Mouse (Mus musculus): ENCODE data around the gene Cdh20. TPM values are rescaled to one million over a fixed set of nuclear protein-coding genes. Genes with fewer than 3 reads are reported as not detected.

Cdh20 gene
- polyA plus RNA-seq, 1 experiment from 2014 or later: 0.25 TPM

- Histone ChIP-seq H3K9ac (ENCODE audit: low read length) (no peak overlapping the region), H3K36me3 (ENCODE audit: control insufficient read depth, insufficient read depth, low read length) (no peaks in the 10 kb centered on the region), H3K27me3 (ENCODE audit: control insufficient read depth, insufficient read depth, low read depth, low read length) (no peaks in the 10 kb centered on the region), H3K4me2 (ENCODE audit: low read depth, low read length) (no peak overlapping the region), H3K9me3 (ENCODE audit: control insufficient read depth, low read length) (no peaks in the 10 kb centered on the region), H3K4me1 (replicated peaks; ENCODE audit: control insufficient read depth, insufficient read depth, low read length) (no peaks in the 10 kb centered on the region), H3K4me3 (ENCODE audit: low read length) (no peak overlapping the region), H3K27ac (ENCODE audit: low read length) (no peak overlapping the region)
- 88% methylated on average over 16 of the region's 16 CpGs for WGBS
- ATAC-seq (ENCODE audit: low read depth): no peak
Observed at GRCm38 (mm10) chr1:104987526-104987925, 219.2 kb downstream of the Cdh20 start.

GRCm38 (mm10) chr1:104992441-104992840 is 224.1 kb downstream of the Cdh20 start:
- no peaks in the 10 kb centered on the region for H3K36me3 ChIP-seq (ENCODE audit: control insufficient read depth, insufficient read depth, low read length)
- no peak for ATAC-seq (ENCODE audit: low read depth)
- peaks cover 5% of the 10 kb centered on the region; the same call in 1 of the 2 replicates for H3K4me1 ChIP-seq (replicated peaks; ENCODE audit: control insufficient read depth, insufficient read depth, low read length)
- no peak overlapping the region for H3K27ac ChIP-seq (ENCODE audit: low read length)
- H3K9ac ChIP-seq (ENCODE audit: low read length): no peak overlapping the region
- H3K4me3 ChIP-seq (ENCODE audit: low read length): no peak overlapping the region
- no peaks in the 10 kb centered on the region; the same call in 1 of the 2 replicates for H3K27me3 ChIP-seq (ENCODE audit: control insufficient read depth, insufficient read depth, low read depth, low read length)
- no peak overlapping the region for H3K4me2 ChIP-seq (ENCODE audit: low read depth, low read length)
- no peaks in the 10 kb centered on the region for H3K9me3 ChIP-seq (ENCODE audit: control insufficient read depth, low read length)

- peak overlapping the region; percentile 53 for H3K4me3 ChIP-seq (ENCODE audit: low read length)
- H3K9me3 ChIP-seq (ENCODE audit: control insufficient read depth, low read length): no peaks in the 10 kb centered on the region
- no peaks in the 10 kb centered on the region for H3K36me3 ChIP-seq (ENCODE audit: control insufficient read depth, insufficient read depth, low read length)
- ATAC-seq (ENCODE audit: low read depth): peak; percentile 91
- H3K4me1 ChIP-seq (replicated peaks; ENCODE audit: control insufficient read depth, insufficient read depth, low read length): peaks cover 5% of the 10 kb centered on the region; the same call in 1 of the 2 replicates
- peak overlapping the region; percentile 66 for H3K9ac ChIP-seq (ENCODE audit: low read length)
- H3K27me3 ChIP-seq (ENCODE audit: control insufficient read depth, insufficient read depth, low read depth, low read length): no peaks in the 10 kb centered on the region; the same call in 1 of the 2 replicates
- WGBS: 11% methylated on average over 51 of the region's 51 CpGs
- peak overlapping the region; percentile 90 for H3K4me2 ChIP-seq (ENCODE audit: low read depth, low read length)
- H3K27ac ChIP-seq (ENCODE audit: low read length): no peak overlapping the region
Observed at GRCm38 (mm10) chr1:104993905-104994611, 225.7 kb downstream of the Cdh20 start.

- Histone ChIP-seq H3K4me1 (replicated peaks; ENCODE audit: control insufficient read depth, insufficient read depth, low read length) (peaks cover 5% of the 10 kb centered on the region; the same call in 1 of the 2 replicates), H3K9me3 (ENCODE audit: control insufficient read depth, low read length) (no peaks in the 10 kb centered on the region), H3K27me3 (ENCODE audit: control insufficient read depth, insufficient read depth, low read depth, low read length) (no peaks in the 10 kb centered on the region; the same call in 1 of the 2 replicates), H3K36me3 (ENCODE audit: control insufficient read depth, insufficient read depth, low read length) (no peaks in the 10 kb centered on the region), H3K4me3 (ENCODE audit: low read length) (no peak overlapping the region), H3K4me2 (ENCODE audit: low read depth, low read length) (peak overlapping the region; percentile 90; the same call in 1 of the 2 replicates), H3K9ac (ENCODE audit: low read length) (no peak overlapping the region), H3K27ac (ENCODE audit: low read length) (no peak overlapping the region)
- ATAC-seq (ENCODE audit: low read depth): no peak
- 67% methylated on average over 3 of the region's 3 CpGs for WGBS
Observed at GRCm38 (mm10) chr1:104994612-104994986, 226.3 kb downstream of the Cdh20 start.

DNA sequence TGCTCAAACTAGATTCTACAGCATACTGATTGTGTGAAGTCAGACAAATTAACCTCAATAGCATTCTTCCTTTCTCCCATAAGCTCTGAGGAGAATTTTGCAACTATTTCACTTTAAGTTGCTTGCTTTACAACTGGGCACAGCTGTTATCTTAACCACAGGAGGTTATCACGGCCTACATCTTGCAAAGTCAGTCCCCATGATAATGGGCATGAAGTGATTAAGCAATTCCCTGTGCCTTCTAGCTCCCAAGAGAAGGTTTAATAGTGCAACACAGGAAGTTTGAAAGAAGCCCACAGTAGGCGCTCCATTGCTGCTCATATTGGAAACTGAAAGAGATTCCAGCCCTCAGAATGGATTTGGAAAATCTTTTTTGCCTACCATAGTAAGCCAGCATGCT is 229.5 kb downstream of the Cdh20 start:
- H3K36me3 ChIP-seq (ENCODE audit: control insufficient read depth, insufficient read depth, low read length): no peaks in the 10 kb centered on the region
- ATAC-seq (ENCODE audit: low read depth): no peak
- no peak overlapping the region for H3K9ac ChIP-seq (ENCODE audit: low read length)
- no peak overlapping the region for H3K4me3 ChIP-seq (ENCODE audit: low read length)
- no peak overlapping the region for H3K27ac ChIP-seq (ENCODE audit: low read length)
- no peak overlapping the region for H3K4me2 ChIP-seq (ENCODE audit: low read depth, low read length)
- no peaks in the 10 kb centered on the region for H3K9me3 ChIP-seq (ENCODE audit: control insufficient read depth, low read length)
- 63% methylated on average over 2 of the region's 2 CpGs for WGBS
- peaks cover 5% of the 10 kb centered on the region; the same call in 1 of the 2 replicates for H3K4me1 ChIP-seq (replicated peaks; ENCODE audit: control insufficient read depth, insufficient read depth, low read length)
- H3K27me3 ChIP-seq (ENCODE audit: control insufficient read depth, insufficient read depth, low read depth, low read length): no peaks in the 10 kb centered on the region; the same call in 1 of the 2 replicates

DNA sequence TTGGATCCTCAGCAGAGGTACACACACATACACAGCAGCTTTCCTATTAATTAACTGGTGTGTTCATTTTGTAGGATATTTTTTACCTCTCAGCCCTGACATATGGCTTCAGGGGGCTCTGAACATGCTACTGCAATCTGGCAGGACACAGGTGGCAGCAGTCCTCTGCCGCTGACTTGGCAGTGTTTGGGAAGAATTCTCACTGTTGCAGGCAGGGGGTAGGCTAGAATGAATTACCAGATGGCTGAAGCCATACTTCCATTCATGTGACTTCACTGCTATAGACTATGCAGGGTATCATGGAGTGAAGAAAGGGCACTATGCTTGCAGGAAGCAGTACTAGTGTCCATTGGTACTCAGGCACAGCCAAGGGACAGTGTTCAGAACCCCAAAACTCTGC is 233.8 kb downstream of the Cdh20 start:
- no peaks in the 10 kb centered on the region for H3K27me3 ChIP-seq (ENCODE audit: control insufficient read depth, insufficient read depth, low read depth, low read length)
- WGBS: 64% methylated on average over 1 of the region's 1 CpGs
- H3K4me3 ChIP-seq (ENCODE audit: low read length): no peak overlapping the region
- H3K4me1 ChIP-seq (replicated peaks; ENCODE audit: control insufficient read depth, insufficient read depth, low read length): no peaks in the 10 kb centered on the region
- H3K9me3 ChIP-seq (ENCODE audit: control insufficient read depth, low read length): no peaks in the 10 kb centered on the region
- no peak overlapping the region for H3K9ac ChIP-seq (ENCODE audit: low read length)
- no peak for ATAC-seq (ENCODE audit: low read depth)
- H3K4me2 ChIP-seq (ENCODE audit: low read depth, low read length): no peak overlapping the region
- H3K27ac ChIP-seq (ENCODE audit: low read length): no peak overlapping the region
- H3K36me3 ChIP-seq (ENCODE audit: control insufficient read depth, insufficient read depth, low read length): no peaks in the 10 kb centered on the region

GRCm38 (mm10) chr1:105003786-105004185 is 235.5 kb downstream of the Cdh20 start:
- no peak for ATAC-seq (ENCODE audit: low read depth)
- no peak overlapping the region for H3K4me2 ChIP-seq (ENCODE audit: low read depth, low read length)
- 75% methylated on average over 1 of the region's 1 CpGs for WGBS

GRCm38 (mm10) chr1:105012616-105013015 is 244.3 kb downstream of the Cdh20 start:
- ATAC-seq (ENCODE audit: low read depth): no peak
- WGBS: 27% methylated on average over 2 of the region's 2 CpGs
- no peaks in the 10 kb centered on the region for H3K36me3 ChIP-seq (ENCODE audit: control insufficient read depth, insufficient read depth, low read length)

More at GRCm38 (mm10) chr1:105003786-105004185, 235.5 kb downstream of the Cdh20 start:
- Histone ChIP-seq H3K9ac (ENCODE audit: low read length) (no peak overlapping the region), H3K4me3 (ENCODE audit: low read length) (no peak overlapping the region), H3K27ac (ENCODE audit: low read length) (no peak overlapping the region), H3K36me3 (ENCODE audit: control insufficient read depth, insufficient read depth, low read length) (no peaks in the 10 kb centered on the region), H3K27me3 (ENCODE audit: control insufficient read depth, insufficient read depth, low read depth, low read length) (no peaks in the 10 kb centered on the region), H3K4me1 (replicated peaks; ENCODE audit: control insufficient read depth, insufficient read depth, low read length) (no peaks in the 10 kb centered on the region), H3K9me3 (ENCODE audit: control insufficient read depth, low read length) (no peaks in the 10 kb centered on the region)

DNA sequence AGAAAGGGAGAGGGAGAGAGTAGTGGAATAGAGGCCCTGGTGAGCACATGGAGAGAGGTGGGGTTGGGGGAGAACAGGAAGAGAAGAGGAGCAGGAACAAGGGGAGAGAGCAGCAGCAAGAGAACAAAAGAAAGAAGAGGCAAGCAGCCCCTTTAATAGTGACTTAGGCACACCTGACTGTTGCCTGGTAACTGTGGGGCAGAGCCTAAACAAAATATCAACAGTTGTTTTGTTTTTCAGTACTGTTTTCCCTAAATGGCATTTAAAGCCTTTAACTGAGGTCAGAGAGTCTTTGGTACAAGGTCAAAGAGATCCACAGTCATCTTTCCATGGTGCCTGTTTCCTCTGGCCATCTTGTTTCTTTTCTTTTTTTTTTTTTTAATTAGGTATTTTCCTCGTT is 245.0 kb downstream of the Cdh20 start:
- H3K36me3 ChIP-seq (ENCODE audit: control insufficient read depth, insufficient read depth, low read length): no peaks in the 10 kb centered on the region
- H3K9ac ChIP-seq (ENCODE audit: low read length): no peak overlapping the region
- no peak for ATAC-seq (ENCODE audit: low read depth)
- H3K27me3 ChIP-seq (ENCODE audit: control insufficient read depth, insufficient read depth, low read depth, low read length): no peaks in the 10 kb centered on the region
- no peaks in the 10 kb centered on the region for H3K4me1 ChIP-seq (replicated peaks; ENCODE audit: control insufficient read depth, insufficient read depth, low read length)
- H3K4me3 ChIP-seq (ENCODE audit: low read length): no peak overlapping the region
- no peaks in the 10 kb centered on the region for H3K9me3 ChIP-seq (ENCODE audit: control insufficient read depth, low read length)
- 89% methylated on average over 1 of the region's 1 CpGs for WGBS
- no peak overlapping the region for H3K27ac ChIP-seq (ENCODE audit: low read length)
- H3K4me2 ChIP-seq (ENCODE audit: low read depth, low read length): no peak overlapping the region

More at GRCm38 (mm10) chr1:105012616-105013015, 244.3 kb downstream of the Cdh20 start:
- Histone ChIP-seq H3K9ac (ENCODE audit: low read length) (no peak overlapping the region), H3K4me3 (ENCODE audit: low read length) (no peak overlapping the region), H3K9me3 (ENCODE audit: control insufficient read depth, low read length) (no peaks in the 10 kb centered on the region), H3K27ac (ENCODE audit: low read length) (no peak overlapping the region), H3K4me1 (replicated peaks; ENCODE audit: control insufficient read depth, insufficient read depth, low read length) (no peaks in the 10 kb centered on the region), H3K4me2 (ENCODE audit: low read depth, low read length) (no peak overlapping the region), H3K27me3 (ENCODE audit: control insufficient read depth, insufficient read depth, low read depth, low read length) (no peaks in the 10 kb centered on the region)

Data from lung, embryonic 16.5 days (tissue).